Mouse (Mus musculus): ENCODE measurements around the gene Cryba1. TPM values are rescaled to one million over a fixed set of nuclear protein-coding genes. Genes with fewer than 3 reads are reported as not detected.

Gene Cryba1
- polyA plus RNA-seq (2017; shearing (Covaris generic)) = 0.27 TPM

GRCm38 (mm10) chr11:77725183-77725582, at the start of gene Cryba1:
Gene Cryba1 (minus strand): TSS chr11:77725283.

GRCm38 (mm10) chr11:77762783-77763672, 37.9 kb upstream of the Cryba1 start, which contains the start of gene Myo18a:
Gene Myo18a (plus strand): TSS chr11:77763246.

GRCm38 (mm10) chr11:77685383-77686265, 39.5 kb downstream of the Cryba1 start, which contains the start of gene Nufip2:
Gene Nufip2 (plus strand): TSS chr11:77686155.

Other genes starting within 250 kb of the Cryba1 start
- 1.5 TPM for gene Ankrd13b, start 235.6 kb downstream of the Cryba1 start, polyA plus RNA-seq (2017; shearing (Covaris generic))
- gene Git1, start 231.7 kb downstream of the Cryba1 start, polyA plus RNA-seq (2017; shearing (Covaris generic)) = 5.2 TPM
- gene Abhd15, start 210.2 kb downstream of the Cryba1 start, polyA plus RNA-seq (2017; shearing (Covaris generic)) = 0.72 TPM
- 24.0 TPM for gene Trp53i13, start 209.3 kb downstream of the Cryba1 start, polyA plus RNA-seq (2017; shearing (Covaris generic))
- gene Gm10392, start 206.1 kb downstream of the Cryba1 start, polyA plus RNA-seq (2017; shearing (Covaris generic)) = not detected
- 6.8 TPM for gene Taok1, start 117.5 kb downstream of the Cryba1 start, polyA plus RNA-seq (2017; shearing (Covaris generic))
- 90.6 TPM for gene Nufip2, start 39.1 kb downstream of the Cryba1 start, polyA plus RNA-seq (2017; shearing (Covaris generic))
- gene Myo18a, start 38.0 kb upstream of the Cryba1 start, polyA plus RNA-seq (2017; shearing (Covaris generic)) = 81.4 TPM
- gene Gm10277, start 62.5 kb upstream of the Cryba1 start, polyA plus RNA-seq (2017; shearing (Covaris generic)) = 0.41 TPM
- gene Pipox, start 168.8 kb upstream of the Cryba1 start, polyA plus RNA-seq (2017; shearing (Covaris generic)) = 1.8 TPM
- gene Sez6, start 205.5 kb upstream of the Cryba1 start, polyA plus RNA-seq (2017; shearing (Covaris generic)) = not detected

Measured in inflammation-experienced regulatory T-cells, adult 16 weeks (primary cell).